Mouse (Mus musculus): Measurements from ENCODE around the gene Ccdc30. TPM values are rescaled to one million over a fixed set of nuclear protein-coding genes. Genes with fewer than 3 reads are reported as not detected.

Gene Ccdc30
- total RNA-seq, 1 experiment from 2014 or later = 4.8 TPM

GRCm38 (mm10) chr4:119275726-119276125, 139.6 kb downstream of the Ccdc30 start:
- ATAC-seq (replicated peaks; ENCODE audit: insufficient number of reproducible peaks, low FRiP score, low TSS enrichment, poor library complexity, severe bottlenecking) = no peak

GRCm38 (mm10) chr4:119275226-119275625, 140.1 kb downstream of the Ccdc30 start:
- ATAC-seq (replicated peaks; ENCODE audit: insufficient number of reproducible peaks, low FRiP score, low TSS enrichment, poor library complexity, severe bottlenecking) = no peak

- no peak for ATAC-seq (replicated peaks; ENCODE audit: insufficient number of reproducible peaks, low FRiP score, low TSS enrichment, poor library complexity, severe bottlenecking)
These were observed 140.7 kb downstream of the Ccdc30 start for GRCm38 (mm10) chr4:119274627-119275026.

Other genes starting within 250 kb of the Ccdc30 start
- gene Zfp691, start 241.3 kb downstream of the Ccdc30 start, total RNA-seq (2017) = 6.1 to 7.5 TPM (median 6.9 TPM) in 3 replicates
- gene Ermap, start 225.5 kb downstream of the Ccdc30 start, total RNA-seq (2017) = 0.29 to 0.58 TPM in 2 of 3 replicates, not detected in the other
- 4.9 to 35.0 TPM (median 16.9 TPM) in 3 replicates for gene Svbp, start 220.2 kb downstream of the Ccdc30 start, total RNA-seq (2017)
- not detected in 3 replicates for gene Tmem269, start 197.3 kb downstream of the Ccdc30 start, total RNA-seq (2017)
- 3.5 to 10.4 TPM (median 4.1 TPM) in 3 replicates for gene AU022252, start 182.8 kb downstream of the Ccdc30 start, total RNA-seq (2017)
- gene P3h1, start 182.6 kb downstream of the Ccdc30 start, total RNA-seq (2017) = 0.48 to 1.8 TPM (median 0.53 TPM) in 3 replicates
- gene Cldn19, start 160.1 kb downstream of the Ccdc30 start, total RNA-seq (2017) = not detected in 3 replicates
- 567 to 614 TPM (median 607 TPM) in 3 replicates for gene Ybx1, start 120.9 kb downstream of the Ccdc30 start, total RNA-seq (2017)
- gene Ppih, start 95.0 kb downstream of the Ccdc30 start, total RNA-seq (2017) = 35.8 to 75.4 TPM (median 39.9 TPM) in 3 replicates
- gene Ppcs, start 6.9 kb upstream of the Ccdc30 start, total RNA-seq (2017) = 6.3 to 20.1 TPM (median 8.1 TPM) in 3 replicates
- not detected in 3 replicates for gene Zmynd12, start 7.3 kb upstream of the Ccdc30 start, total RNA-seq (2017)
- 0.10 TPM in 1 of 3 replicates, not detected in the others for gene Rimkla, start 77.1 kb upstream of the Ccdc30 start, total RNA-seq (2017)
- gene Foxj3, start 121.5 kb upstream of the Ccdc30 start, total RNA-seq (2017) = 34.3 to 61.1 TPM (median 35.8 TPM) in 3 replicates
- 0.29 to 8.2 TPM (median 5.1 TPM) in 3 replicates for gene Frg2f1, start 124.0 kb upstream of the Ccdc30 start, total RNA-seq (2017)
- gene Guca2a, start 222.2 kb upstream of the Ccdc30 start, total RNA-seq (2017) = 1.2 TPM in 1 of 3 replicates, not detected in the others
- not detected in 3 replicates for gene Guca2b, start 243.4 kb upstream of the Ccdc30 start, total RNA-seq (2017)

Data from monocyte, adult 5-6 weeks (primary cell).